Mouse (Mus musculus) kidney, postnatal 14 days (tissue): ENCODE results near the gene Podxl2.

ENCODE experiments used
- DNase-seq: peaks from one replicate; pipeline ENCODE4 v3.0.0; 2022; ENCODE audit warnings: mixed read lengths

Gene Podxl2

GRCm38 (mm10) chr6:88843781-88844725, 30.8 kb downstream of the Podxl2 start:
- DNase-seq, result no peak

GRCm38 (mm10) chr6:88843241-88843640, 31.6 kb downstream of the Podxl2 start:
- no peak for DNase-seq

GRCm38 (mm10) chr6:88842731-88843151, 32.1 kb downstream of the Podxl2 start:
- DNase-seq, result no peak

- peak; percentile 100 for DNase-seq
Observed at GRCm38 (mm10) chr6:88841781-88842689, 32.8 kb downstream of the Podxl2 start, which contains the start of gene Abtb1. TSS of gene Abtb1 (minus strand) at chr6:88841984.

- DNase-seq, result no peak
Observed at GRCm38 (mm10) chr6:88841514-88841780, 33.4 kb downstream of the Podxl2 start.

- DNase-seq, result no peak
Observed at GRCm38 (mm10) chr6:88840791-88841513, 33.9 kb downstream of the Podxl2 start.

- no peak for DNase-seq
Observed at GRCm38 (mm10) chr6:88840211-88840610, 34.6 kb downstream of the Podxl2 start.

GRCm38 (mm10) chr6:88839135-88839970, 35.5 kb downstream of the Podxl2 start:
- no peak for DNase-seq

- DNase-seq, result no peak
Observed at GRCm38 (mm10) chr6:88838613-88839012, 36.2 kb downstream of the Podxl2 start.

GRCm38 (mm10) chr6:88837999-88838398, 36.8 kb downstream of the Podxl2 start:
- DNase-seq, result no peak

- DNase-seq, result no peak
Observed at GRCm38 (mm10) chr6:88836178-88836819, 38.5 kb downstream of the Podxl2 start.

GRCm38 (mm10) chr6:88835047-88835446, 39.8 kb downstream of the Podxl2 start:
- no peak for DNase-seq

GRCm38 (mm10) chr6:88833340-88834140, 41.3 kb downstream of the Podxl2 start:
- DNase-seq, result no peak

- DNase-seq, result no peak
Observed at GRCm38 (mm10) chr6:88832663-88833062, 42.2 kb downstream of the Podxl2 start.

GRCm38 (mm10) chr6:88831456-88831855, 43.4 kb downstream of the Podxl2 start:
- peak; percentile 73 for DNase-seq

GRCm38 (mm10) chr6:88830112-88830702, 44.6 kb downstream of the Podxl2 start:
- DNase-seq, result peak; percentile 39

GRCm38 (mm10) chr6:88829579-88829978, 45.3 kb downstream of the Podxl2 start:
- DNase-seq, result no peak

GRCm38 (mm10) chr6:88828206-88829009, 46.4 kb downstream of the Podxl2 start:
- DNase-seq, result no peak
